Mouse (Mus musculus) heart, postnatal 10 days (tissue): ENCODE results near the gene Pnlip. TPM values are rescaled to one million over a fixed set of nuclear protein-coding genes. Genes with fewer than 3 reads are reported as not detected.

Experiments used
- DNase-seq, 2 experiments: peaks; one replicate each; pipeline ENCODE4 v3.0.0; 2021
- intact Hi-C: fragments of 180-260 bp; cut with DNase I; formaldehyde crosslinking; loops from one replicate; pipeline ENCODE4 v1.15.1; 2025
- total RNA-seq, 2 experiments: library from RNA; stranded (reverse); gene quantifications; 2 replicates each; pipeline ENCODE4 v1.2.3; 2021

Pnlip gene
- total RNA-seq, 2 experiments from 2014 or later = not detected

DNA sequence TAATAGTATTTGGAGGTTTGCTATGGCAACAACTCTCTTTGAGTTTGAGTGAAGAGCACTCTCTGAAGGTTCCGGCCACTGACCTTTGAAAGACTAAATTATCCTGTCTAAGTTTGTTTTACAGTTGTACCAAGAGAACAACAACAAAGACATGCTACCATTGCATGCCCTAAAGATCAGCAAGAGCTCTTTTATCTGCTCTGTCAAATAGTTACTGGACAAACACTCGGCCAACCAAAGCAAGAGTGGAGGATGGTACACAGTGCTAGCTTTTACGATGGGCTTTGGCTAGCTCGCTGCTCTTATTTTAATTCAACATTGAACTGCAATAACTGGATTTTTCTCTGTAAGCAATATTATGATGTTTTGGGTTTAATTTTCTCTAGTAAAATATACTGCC lies 65.6 kb downstream of the Pnlip start:
- no peak for DNase-seq
- intact Hi-C loops = no loop called here

DNA sequence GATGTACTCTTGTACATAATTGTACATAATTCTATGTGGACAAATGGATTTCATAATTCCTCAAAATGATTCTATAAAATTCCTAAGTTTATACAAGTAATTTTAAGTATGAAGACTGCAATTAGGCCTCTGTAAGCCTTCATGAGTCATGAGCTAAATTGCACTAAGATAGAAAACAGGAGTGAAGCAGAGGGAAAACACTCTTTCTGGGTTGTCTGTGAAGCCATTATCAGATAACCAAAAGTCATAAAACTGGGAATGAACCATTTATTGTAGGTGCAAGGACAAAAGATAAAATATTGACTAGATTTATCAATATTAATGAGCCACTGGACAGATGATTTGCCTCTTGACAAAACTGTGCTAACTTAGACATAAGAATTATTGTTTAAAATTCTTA lies 68.1 kb downstream of the Pnlip start:
- intact Hi-C loops = no loop called here
- DNase-seq = no peak

DNA sequence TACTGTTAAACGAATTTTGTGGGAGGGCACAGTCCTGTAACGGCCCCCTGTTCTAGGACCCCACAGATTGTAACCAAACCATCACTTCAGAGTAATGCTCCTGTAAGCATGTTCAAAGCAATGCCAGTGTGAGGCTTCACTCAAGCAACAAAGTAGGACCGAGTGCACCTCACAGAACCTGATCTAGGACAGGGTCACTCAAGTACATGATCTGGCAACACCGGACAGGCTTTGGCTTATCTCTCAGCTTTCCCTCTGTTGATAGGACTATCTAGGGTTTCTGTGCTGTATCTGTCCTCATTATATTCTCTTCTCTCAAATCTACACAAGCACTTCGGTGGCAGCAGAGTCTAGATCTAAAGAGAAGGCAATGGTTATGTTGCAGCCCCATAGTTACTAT lies 74.3 kb downstream of the Pnlip start:
- no peak for DNase-seq
- intact Hi-C loops = no loop called here

DNA sequence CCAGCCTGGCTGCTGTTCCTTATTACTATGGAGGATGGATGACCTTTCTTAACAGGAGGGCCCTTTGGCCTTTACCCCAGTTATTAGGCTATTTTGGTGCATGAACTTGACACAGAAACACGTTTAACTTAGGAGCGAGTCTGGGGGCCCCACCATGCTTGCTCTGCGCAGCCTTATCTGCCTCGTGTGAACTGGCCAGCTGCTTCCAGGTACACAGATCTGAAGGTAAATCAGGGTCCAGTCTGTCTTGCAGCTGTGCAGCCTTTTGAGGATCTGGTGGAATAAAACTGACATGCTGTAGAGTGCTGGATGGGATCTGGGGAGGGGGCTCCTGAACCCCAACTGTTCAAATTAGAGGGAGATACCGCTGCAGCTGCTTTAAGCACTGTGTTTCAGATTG lies 75.5 kb downstream of the Pnlip start:
- intact Hi-C loops = no loop called here
- DNase-seq = no peak

DNA sequence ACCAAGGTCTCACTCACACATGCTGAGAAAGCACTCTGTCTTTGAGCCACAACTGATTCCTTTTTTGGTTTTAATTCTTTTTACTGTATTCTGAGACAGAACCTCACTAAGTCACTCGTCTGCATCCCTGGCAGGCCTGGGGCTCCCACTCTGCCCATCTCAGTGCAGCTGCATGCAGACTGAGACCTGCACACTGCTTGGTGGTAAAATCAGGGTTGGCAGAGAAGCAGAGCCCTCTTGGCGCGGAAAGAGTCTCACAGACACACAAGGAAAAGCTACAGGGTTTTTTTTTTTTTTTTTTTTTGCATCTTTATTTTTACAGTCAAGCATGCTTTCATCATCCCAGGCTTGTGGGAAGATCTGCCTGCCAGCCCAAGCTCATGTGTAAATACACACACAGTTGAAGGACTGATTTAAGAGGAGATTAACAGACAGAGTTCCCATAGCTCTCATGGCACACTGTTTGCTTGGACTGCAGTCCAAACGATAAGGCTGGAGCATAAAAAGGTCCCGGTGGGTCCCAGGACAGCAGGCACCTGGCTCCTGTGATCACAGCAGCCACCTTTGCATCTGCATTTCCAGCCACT lies 76.2 kb downstream of the Pnlip start, which contains the start of gene Pnliprp1:
Gene Pnliprp1, plus strand, starts transcription at position 443 of the 587 bp plus-strand sequence.
- intact Hi-C loops = no loop called here

More for the DNA sequence above, 76.2 kb downstream of the Pnlip start, which contains the start of gene Pnliprp1:
- no peak for DNase-seq

Other genes starting within 250 kb of the Pnlip start
- gene Gfra1, start 196.6 kb upstream of the Pnlip start, total RNA-seq = 1 to 10 TPM; 3.3 to 3.5 TPM
- not detected for gene Ccdc172, start 140.5 kb upstream of the Pnlip start, total RNA-seq
- gene Pnliprp1, start 76.4 kb downstream of the Pnlip start, total RNA-seq = under 1 TPM in 1 of 2 experiments, not detected in 1; 0.47 TPM
- not detected for gene Pnliprp2, start 107.2 kb downstream of the Pnlip start, total RNA-seq
- gene 1700019N19Rik, start 142.0 kb downstream of the Pnlip start, total RNA-seq = not detected